Mouse (Mus musculus) liver, embryonic 13.5 days (tissue): ENCODE results near the gene Olfr15. TPM values are rescaled to one million over a fixed set of nuclear protein-coding genes. Genes with fewer than 3 reads are reported as not detected.
"Not testable (repeated sequence)": the region's sequence is repeated elsewhere in the genome, so short reads cannot be mapped to it uniquely, and the experiment has no call there.

ENCODE experiments used
- ATAC-seq: fragments of 200-750 bp; cut with Nextera tagmentation; 2 replicates; pipeline ENCODE4 v1.8.0; 2017; ENCODE audit warnings: low read depth, mild to moderate bottlenecking, moderate number of reproducible peaks, moderate library complexity
- DNase-seq: peaks from one replicate; pipeline ENCODE4 v3.0.0; 2022
- H3K27ac ChIP-seq: fragments of 300-500 bp; sonication (generic); 2 replicates; pipeline ENCODE4 v1.5.1; 2015; ENCODE audit warnings: moderate library complexity, mild to moderate bottlenecking, inconsistent platforms
- H3K27me3 ChIP-seq: fragments of 300-500 bp; sonication (generic); 2 replicates; pipeline ENCODE4 v1.6.1; 2015; ENCODE audit warnings: mild to moderate bottlenecking, inconsistent platforms
- H3K36me3 ChIP-seq: fragments of 300-500 bp; sonication (generic); 2 replicates; pipeline ENCODE4 v1.6.1; 2015; ENCODE audit warnings: mild to moderate bottlenecking, inconsistent platforms
- H3K4me1 ChIP-seq: fragments of 300-500 bp; sonication (generic); replicated peaks from 2 replicates; pipeline ENCODE4 v1.6.1; 2015; ENCODE audit warnings: inconsistent platforms
- H3K4me2 ChIP-seq: fragments of 300-500 bp; sonication (generic); 2 replicates; pipeline ENCODE4 v1.6.1; 2015; ENCODE audit warnings: inconsistent platforms, mild to moderate bottlenecking, moderate library complexity
- H3K4me3 ChIP-seq: fragments of 300-500 bp; sonication (generic); replicated peaks from 2 replicates; pipeline ENCODE4 v1.5.1; 2015; ENCODE audit warnings: mild to moderate bottlenecking, inconsistent platforms
- H3K9ac ChIP-seq: fragments of 300-500 bp; sonication (generic); 2 replicates; pipeline ENCODE4 v1.6.1; 2015; ENCODE audit warnings: mild to moderate bottlenecking, inconsistent platforms
- H3K9me3 ChIP-seq: fragments of 300-500 bp; sonication (generic); replicated peaks from 2 replicates; pipeline ENCODE4 v1.6.1; 2016; ENCODE audit warnings: inconsistent platforms
- WGBS: fragments of 180-500 bp; shearing (Covaris S2); methylation state at CpG from one replicate; pipeline ENCODE4 v1.1.7; 2015; ENCODE audit not compliant: insufficient replicate concordance; 5-methylcytosine and 5-hydroxymethylcytosine counted together
- polyA plus RNA-seq: library from polyadenylated mRNA; unstranded; fragments of >200 nt; fragmentation: Nextera tagmentation; extraction: Ambion mirVana; gene quantifications from 2 replicates; pipeline ENCODE4 v1.2.1, GENCODE M21; 2015

The Olfr15 gene
- not detected in 2 replicates for polyA plus RNA-seq

DNA sequence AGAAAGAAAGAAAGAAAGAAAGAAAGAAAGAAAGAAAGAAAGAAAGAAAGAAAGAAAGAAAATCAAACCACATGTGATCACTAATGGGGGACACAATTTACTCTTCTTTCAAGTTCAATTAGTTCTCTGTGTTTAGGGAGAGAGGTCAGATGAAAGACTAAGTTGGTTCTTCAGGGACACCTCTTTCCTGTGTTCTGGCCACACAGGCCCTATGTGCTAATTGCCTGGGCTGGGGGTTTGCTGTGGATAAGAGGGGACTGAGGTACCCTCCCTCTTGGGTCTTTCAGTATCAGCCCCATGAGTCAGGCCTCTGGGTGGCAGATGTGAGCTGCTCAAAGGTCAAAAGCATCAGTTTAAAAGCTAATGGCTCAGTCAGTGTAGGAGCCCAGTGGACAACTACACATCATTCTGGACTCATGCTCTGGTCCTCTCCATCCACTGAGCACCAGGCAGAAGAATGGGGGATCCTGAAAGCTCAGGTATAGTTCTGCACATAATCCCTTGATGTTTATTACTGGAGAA is at the start of gene Olfr15:
TSS of gene Olfr15 (plus strand) at position 291 of the 522 bp plus-strand sequence.
- H3K9me3 ChIP-seq: no peaks in the 10 kb centered on the region
- no peaks in the 10 kb centered on the region for H3K27me3 ChIP-seq
- no peak within 1 kb of the TSS for H3K9ac ChIP-seq
- no peaks in the 10 kb centered on the region for H3K36me3 ChIP-seq
- DNase-seq: no peak
- no peak for ATAC-seq
- no peaks in the 10 kb centered on the region for H3K4me1 ChIP-seq
- no peak within 1 kb of the TSS for H3K27ac ChIP-seq
- H3K4me2 ChIP-seq: no peak within 1 kb of the TSS
- no peak within 1 kb of the TSS for H3K4me3 ChIP-seq

DNA sequence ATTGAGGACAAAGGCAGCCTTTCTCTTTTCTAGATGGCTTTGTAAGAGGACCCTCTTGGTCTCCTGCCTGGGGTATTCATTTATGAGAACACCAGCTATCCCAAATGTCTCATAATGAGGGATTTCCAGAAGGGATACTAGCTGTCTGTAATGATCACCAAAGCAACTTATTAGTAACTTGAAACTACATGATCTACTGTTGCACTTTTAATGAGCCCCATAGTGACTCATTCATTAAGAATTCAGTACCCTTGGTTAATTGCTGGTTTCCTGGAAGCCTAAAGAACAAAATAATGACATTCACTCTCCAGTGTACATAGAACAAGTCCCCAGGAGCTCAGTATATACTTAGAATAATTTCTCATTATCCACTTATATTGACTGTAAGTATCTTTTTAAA is 49.4 kb upstream of the Olfr15 start:
- no peaks in the 10 kb centered on the region for H3K36me3 ChIP-seq
- ATAC-seq (no peak), DNase-seq (no peak)
- no peak overlapping the region for H3K4me3 ChIP-seq
- H3K27ac ChIP-seq: no peak overlapping the region
- no peaks in the 10 kb centered on the region for H3K27me3 ChIP-seq
- no peak overlapping the region for H3K9ac ChIP-seq
- H3K9me3 ChIP-seq: no peaks in the 10 kb centered on the region
- no peaks in the 10 kb centered on the region for H3K4me1 ChIP-seq
- no peak overlapping the region for H3K4me2 ChIP-seq

DNA sequence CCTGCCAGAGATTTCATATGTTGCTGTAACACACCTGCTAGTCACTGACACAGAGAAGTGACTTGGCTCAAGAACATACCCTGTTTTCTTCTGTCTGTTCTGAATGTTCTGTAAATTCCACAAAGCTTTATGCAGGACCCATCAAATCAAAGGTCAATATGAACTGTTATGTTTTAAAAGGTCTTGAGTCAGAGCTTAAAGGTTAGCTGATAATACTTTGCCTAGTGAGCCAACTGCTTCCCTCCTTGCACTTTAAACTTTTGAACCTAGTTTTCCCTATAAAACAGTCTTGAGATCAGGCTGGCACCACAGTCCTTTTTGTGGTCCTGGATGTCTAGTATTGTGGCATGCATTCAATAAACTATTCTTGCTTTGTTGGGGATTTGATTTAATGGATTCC is 42.3 kb upstream of the Olfr15 start:
- Histone ChIP-seq H3K4me2 (no peak overlapping the region), H3K4me3 (no peak overlapping the region), H3K27me3 (no peaks in the 10 kb centered on the region), H3K9me3 (no peaks in the 10 kb centered on the region), H3K36me3 (no peaks in the 10 kb centered on the region), H3K9ac (no peak overlapping the region), H3K4me1 (no peaks in the 10 kb centered on the region), H3K27ac (no peak overlapping the region)
- ATAC-seq (no peak), DNase-seq (no peak)

DNA sequence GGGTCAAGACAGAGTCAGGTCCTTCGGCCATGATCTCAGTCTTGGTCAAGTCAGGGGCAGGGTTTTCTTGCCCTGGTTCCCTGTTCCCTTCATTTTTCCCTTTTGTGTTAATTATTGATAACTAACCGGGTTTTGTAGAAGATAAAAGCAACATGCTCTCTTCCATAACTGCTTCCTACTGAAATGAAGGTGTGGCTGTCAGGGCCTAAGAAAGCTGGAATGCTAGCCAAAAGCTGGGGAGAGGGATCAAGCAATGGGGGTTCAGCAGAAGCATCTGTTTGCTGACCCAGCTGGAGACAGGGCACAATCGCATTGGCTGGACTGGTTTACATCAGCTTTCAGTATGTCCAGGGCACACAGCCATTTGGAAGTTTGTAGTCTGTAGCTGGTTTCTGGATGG is 22.5 kb upstream of the Olfr15 start:
- H3K27ac ChIP-seq: no peak overlapping the region
- H3K4me3 ChIP-seq: no peak overlapping the region
- DNase-seq: no peak
- no peak overlapping the region for H3K4me2 ChIP-seq
- no peak for ATAC-seq
- H3K9ac ChIP-seq: no peak overlapping the region
- no peaks in the 10 kb centered on the region; the same call in 1 of the 2 replicates for H3K9me3 ChIP-seq
- H3K27me3 ChIP-seq: no peaks in the 10 kb centered on the region
- 63% methylated on average over 3 of the region's 3 CpGs for WGBS
- H3K4me1 ChIP-seq: no peaks in the 10 kb centered on the region
- no peaks in the 10 kb centered on the region for H3K36me3 ChIP-seq

DNA sequence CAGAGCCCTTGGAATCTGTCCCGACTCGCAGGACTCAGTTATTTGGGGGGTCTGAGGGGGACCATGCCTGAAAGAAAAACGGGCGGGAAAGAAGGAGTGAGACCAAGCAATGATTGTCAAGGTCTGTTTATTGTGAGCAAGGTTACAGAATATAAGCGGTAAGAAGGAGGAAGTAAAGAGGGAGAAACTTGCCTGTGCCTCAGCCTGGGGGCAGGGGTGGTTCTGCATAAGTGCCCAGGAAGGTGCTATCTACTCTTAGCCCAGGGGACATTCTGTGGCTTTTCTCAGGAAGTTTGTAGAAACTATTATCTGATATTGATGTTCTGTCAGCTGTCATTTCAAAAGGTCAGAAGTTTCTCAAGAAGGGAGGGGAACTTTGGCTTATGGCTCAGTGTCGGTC is 16.0 kb upstream of the Olfr15 start:
- not testable (repeated sequence) for H3K4me1 ChIP-seq, DNase-seq, H3K9me3 ChIP-seq, H3K27me3 ChIP-seq, ATAC-seq, H3K4me3 ChIP-seq, H3K9ac ChIP-seq, H3K27ac ChIP-seq, H3K36me3 ChIP-seq, H3K4me2 ChIP-seq
- WGBS: 54% methylated on average over 6 of the region's 6 CpGs

DNA sequence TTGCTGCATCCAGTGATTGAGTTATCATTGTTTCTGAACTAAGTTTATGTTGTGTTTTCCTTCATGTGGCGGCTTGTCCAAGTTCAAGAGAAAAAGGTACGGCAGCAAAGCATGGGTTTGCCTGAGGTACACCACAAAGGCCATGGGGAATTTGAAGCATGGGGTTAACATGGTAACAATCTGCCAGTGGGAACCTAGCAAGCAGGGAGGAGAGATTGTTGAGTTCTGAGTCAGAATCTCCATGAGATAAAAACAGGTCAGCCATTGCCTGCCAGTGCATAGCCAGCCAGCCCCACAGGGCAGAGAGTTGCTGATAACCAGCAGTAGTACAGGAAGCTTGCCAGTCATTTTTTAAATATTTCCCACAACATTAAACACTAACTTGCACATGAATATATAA is 10.5 kb upstream of the Olfr15 start:
- H3K27ac ChIP-seq: no peak overlapping the region
- no peak overlapping the region for H3K4me3 ChIP-seq
- H3K36me3 ChIP-seq: no peaks in the 10 kb centered on the region
- H3K9me3 ChIP-seq: no peaks in the 10 kb centered on the region
- no peak overlapping the region for H3K9ac ChIP-seq
- no peak overlapping the region for H3K4me2 ChIP-seq
- no peak for DNase-seq
- no peaks in the 10 kb centered on the region for H3K27me3 ChIP-seq
- 78% methylated on average over 2 of the region's 2 CpGs for WGBS
- no peaks in the 10 kb centered on the region for H3K4me1 ChIP-seq
- ATAC-seq: no peak

DNA sequence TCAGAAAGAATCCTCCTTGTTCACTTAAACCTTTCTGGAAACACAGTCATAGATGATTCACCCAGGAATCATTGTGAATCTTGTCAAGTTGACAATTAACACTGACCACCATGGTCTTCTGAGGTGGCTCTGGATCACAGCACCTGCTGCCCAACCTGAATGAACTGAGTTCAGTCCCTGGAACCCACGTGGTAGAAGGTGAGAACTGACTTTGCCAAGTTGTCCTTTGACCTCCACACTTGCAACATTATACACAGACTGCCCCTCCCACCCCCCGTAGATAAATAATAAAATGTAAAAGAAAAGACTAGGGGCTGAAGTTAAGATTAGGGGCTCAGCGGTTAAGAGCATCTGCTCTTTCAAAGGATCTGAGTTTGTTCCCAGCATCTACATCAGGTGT is 2.7 kb upstream of the Olfr15 start:
- H3K27ac ChIP-seq: no peak overlapping the region
- no peak overlapping the region for H3K4me2 ChIP-seq
- H3K4me3 ChIP-seq: no peak overlapping the region
- no peaks in the 10 kb centered on the region for H3K9me3 ChIP-seq
- H3K27me3 ChIP-seq: no peaks in the 10 kb centered on the region
- WGBS: 45% methylated on average over 3 of the region's 3 CpGs
- no peak for ATAC-seq
- H3K9ac ChIP-seq: no peak overlapping the region
- H3K36me3 ChIP-seq: no peaks in the 10 kb centered on the region
- DNase-seq: no peak
- no peaks in the 10 kb centered on the region for H3K4me1 ChIP-seq

DNA sequence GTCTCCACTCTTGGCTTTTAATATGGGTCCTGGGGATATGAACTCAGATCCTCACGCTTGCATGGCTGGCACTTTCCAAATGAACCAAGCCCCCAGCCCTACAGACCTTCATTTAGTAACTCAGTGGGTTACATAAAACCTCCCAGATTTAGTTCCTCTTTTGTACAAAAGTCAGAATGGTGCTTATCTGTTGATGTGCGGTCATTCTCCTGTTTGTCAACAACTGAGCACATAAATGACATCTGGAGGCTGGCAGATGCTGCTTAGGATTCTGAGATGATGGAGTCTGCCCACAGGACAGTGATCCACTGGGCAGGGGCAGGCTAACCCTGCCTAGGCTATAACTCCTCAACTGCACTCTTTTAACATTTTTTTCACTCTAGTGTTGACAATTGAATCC is 951 bp upstream of the Olfr15 start:
- no peak overlapping the region for H3K4me2 ChIP-seq
- H3K9me3 ChIP-seq: no peaks in the 10 kb centered on the region
- H3K4me3 ChIP-seq: no peak overlapping the region
- H3K9ac ChIP-seq: no peak overlapping the region
- DNase-seq (no peak), ATAC-seq (no peak)
- no peak overlapping the region for H3K27ac ChIP-seq
- no peaks in the 10 kb centered on the region for H3K36me3 ChIP-seq
- H3K4me1 ChIP-seq: no peaks in the 10 kb centered on the region
- H3K27me3 ChIP-seq: no peaks in the 10 kb centered on the region
- WGBS: 35% methylated on average over 2 of the region's 2 CpGs

DNA sequence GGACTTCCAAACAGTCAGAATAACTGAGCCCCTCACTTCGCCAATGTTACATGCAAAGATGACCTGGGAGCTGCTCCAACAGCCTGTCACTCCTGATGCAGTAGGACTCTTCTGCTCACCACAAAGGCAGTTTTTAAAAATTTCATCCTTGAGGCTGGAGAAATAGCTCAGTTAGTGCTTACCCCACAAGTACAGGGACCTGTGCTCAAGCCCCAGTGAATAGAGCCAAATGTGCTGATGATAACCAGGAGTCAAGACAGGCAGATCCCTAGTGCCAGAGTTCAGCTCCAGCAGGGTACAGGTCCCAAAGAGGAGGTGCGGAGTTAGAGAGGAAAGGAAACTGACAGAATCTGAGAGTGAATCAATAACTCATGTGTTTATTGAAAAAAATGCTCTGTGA is 4.8 kb downstream of the Olfr15 start:
- H3K27me3 ChIP-seq: no peaks in the 10 kb centered on the region
- H3K9ac ChIP-seq: no peak overlapping the region
- no peaks in the 10 kb centered on the region for H3K36me3 ChIP-seq
- no peak overlapping the region for H3K4me3 ChIP-seq
- no peaks in the 10 kb centered on the region for H3K4me1 ChIP-seq
- WGBS: 73% methylated on average over 2 of the region's 2 CpGs
- no peak for DNase-seq
- no peak overlapping the region for H3K4me2 ChIP-seq
- ATAC-seq: no peak
- H3K9me3 ChIP-seq: no peaks in the 10 kb centered on the region
- no peak overlapping the region for H3K27ac ChIP-seq

DNA sequence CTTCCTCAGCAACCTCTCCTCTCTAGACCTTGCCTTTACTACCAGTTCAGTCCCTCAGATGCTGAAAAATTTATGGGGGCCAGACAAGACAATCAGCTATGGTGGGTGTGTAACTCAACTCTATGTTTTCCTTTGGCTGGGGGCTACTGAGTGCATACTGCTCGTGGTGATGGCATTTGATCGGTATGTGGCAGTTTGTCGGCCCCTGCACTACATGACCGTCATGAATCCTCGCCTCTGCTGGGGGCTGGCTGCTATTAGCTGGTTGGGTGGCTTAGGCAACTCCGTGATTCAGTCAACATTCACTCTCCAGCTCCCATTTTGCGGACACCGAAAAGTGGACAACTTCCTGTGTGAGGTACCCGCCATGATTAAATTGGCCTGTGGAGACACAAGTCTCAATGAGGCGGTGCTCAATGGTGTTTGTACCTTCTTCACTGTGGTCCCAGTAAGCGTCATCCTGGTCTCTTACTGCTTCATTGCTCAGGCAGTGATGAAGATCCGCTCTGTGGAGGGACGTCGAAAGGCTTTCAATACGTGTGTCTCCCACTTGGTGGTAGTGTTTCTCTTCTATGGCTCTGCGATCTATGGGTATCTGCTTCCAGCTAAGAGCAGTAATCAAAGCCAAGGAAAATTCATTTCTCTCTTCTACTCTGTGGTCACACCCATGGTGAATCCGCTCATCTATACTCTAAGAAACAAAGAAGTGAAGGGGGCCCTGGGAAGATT is 8.6 kb downstream of the Olfr15 start:
- no peak for DNase-seq
- no peak overlapping the region for H3K27ac ChIP-seq
- 48% methylated on average over 17 of the region's 17 CpGs for WGBS
- no peaks in the 10 kb centered on the region for H3K9me3 ChIP-seq
- H3K4me1 ChIP-seq: 0 out of 2 replicates have a peak, but pooled peaks cover 7% of the 10 kb centered on the region
- no peaks in the 10 kb centered on the region for H3K36me3 ChIP-seq
- no peak overlapping the region for H3K4me2 ChIP-seq
- H3K4me3 ChIP-seq: no peak overlapping the region
- H3K9ac ChIP-seq: no peak overlapping the region
- ATAC-seq: 0 out of 2 replicates have a peak, but pooled peaks have one; percentile 23
- H3K27me3 ChIP-seq: no peaks in the 10 kb centered on the region

DNA sequence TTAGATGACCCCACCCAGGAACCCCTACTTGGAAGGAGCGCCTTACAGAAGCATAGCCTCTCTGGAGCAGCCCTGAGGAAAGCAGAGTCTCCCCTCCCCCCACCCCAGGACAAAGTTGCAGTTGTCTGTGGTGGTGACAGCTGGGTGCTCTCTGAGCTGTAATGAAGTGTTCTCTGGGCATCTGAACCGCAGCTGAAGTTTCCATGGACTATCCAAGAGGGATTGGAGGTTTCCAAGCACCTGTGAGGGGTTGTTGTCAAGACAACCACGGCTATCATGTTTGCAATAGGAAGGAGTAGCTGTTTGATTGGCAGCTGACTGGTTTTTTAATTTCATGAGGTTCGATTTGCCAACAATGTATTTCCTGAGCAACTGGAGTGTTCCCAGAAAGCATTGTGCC is 12.3 kb downstream of the Olfr15 start:
- H3K9ac ChIP-seq: no peak overlapping the region
- no peak for DNase-seq
- H3K9me3 ChIP-seq: no peaks in the 10 kb centered on the region
- no peak overlapping the region for H3K4me2 ChIP-seq
- no peak for ATAC-seq
- WGBS: 27% methylated on average over 4 of the region's 4 CpGs
- H3K27me3 ChIP-seq: no peaks in the 10 kb centered on the region
- H3K4me3 ChIP-seq: no peak overlapping the region
- peaks cover 23% of the 10 kb centered on the region for H3K4me1 ChIP-seq
- H3K27ac ChIP-seq: no peak overlapping the region
- no peaks in the 10 kb centered on the region for H3K36me3 ChIP-seq

DNA sequence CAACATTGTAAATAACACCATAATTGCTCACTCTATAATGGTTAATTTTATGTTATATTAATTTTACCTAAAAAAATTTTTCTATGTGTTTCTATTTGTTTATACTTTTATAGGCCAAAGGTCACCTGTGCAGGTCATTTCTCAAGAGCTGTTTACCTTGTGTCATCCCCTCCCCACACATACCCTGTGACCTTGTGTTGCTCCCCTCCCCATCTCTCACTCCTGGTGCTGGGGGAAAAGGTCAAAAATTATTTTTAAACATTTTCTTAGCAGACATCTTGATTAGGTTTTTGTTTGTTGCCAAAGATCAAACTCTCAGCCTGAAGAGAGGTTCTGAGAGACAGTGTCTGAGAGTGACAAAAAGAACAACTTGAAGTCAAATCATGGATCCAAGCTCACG is 13.1 kb downstream of the Olfr15 start:
- Histone ChIP-seq H3K4me2 (no peak overlapping the region), H3K4me3 (no peak overlapping the region), H3K9me3 (no peaks in the 10 kb centered on the region), H3K27me3 (no peaks in the 10 kb centered on the region), H3K36me3 (no peaks in the 10 kb centered on the region), H3K4me1 (peaks cover 26% of the 10 kb centered on the region), H3K9ac (no peak overlapping the region), H3K27ac (no peak overlapping the region)
- DNase-seq (no peak), ATAC-seq (no peak)
- 45% methylated on average over 1 of the region's 1 CpGs for WGBS
